Mouse (Mus musculus): ENCODE measurements around the gene Fam129b.

The Fam129b gene

DNA sequence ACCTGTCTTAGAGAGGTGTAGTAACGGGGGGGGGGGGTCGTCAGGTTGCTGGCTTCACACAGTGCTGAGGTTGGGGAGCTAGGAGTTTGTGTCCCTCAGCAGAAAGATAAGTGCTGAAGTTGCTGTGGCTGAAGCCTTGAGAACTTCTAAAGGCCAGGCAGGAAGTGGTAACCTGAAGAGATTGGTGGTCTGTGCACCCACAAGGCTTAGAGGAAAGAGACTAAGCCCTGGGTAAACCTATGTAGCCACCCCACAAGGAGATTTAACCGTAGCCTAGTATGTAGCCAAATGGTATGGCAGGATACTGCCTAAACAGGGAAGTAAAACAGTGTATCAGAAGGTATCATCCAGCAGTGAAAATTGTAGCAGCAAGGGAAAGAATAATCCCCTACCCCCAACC lies 14.4 kb downstream of the Fam129b start:
- no peak for DNase-seq (ENCODE audit: extremely low read depth, low read depth, low spot score)

DNA sequence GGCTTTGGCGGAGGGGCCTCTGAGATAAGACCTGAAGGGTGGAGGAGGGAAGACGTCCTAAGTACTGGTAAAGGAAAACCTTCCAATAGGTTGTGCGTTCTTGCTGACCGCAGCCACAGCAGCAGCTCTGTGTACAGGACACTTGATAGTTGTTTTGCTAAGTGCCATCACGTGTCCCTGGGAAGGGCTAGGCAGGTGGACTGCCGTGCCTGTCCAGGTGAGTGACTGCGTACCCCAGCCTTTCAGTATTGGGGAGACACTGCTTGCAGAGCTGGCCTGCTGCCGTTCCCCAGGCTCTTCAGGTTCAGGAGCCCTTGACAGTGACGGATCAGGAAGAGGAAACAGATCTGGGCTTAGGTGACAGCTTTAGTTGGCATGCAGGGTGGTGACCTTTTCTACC lies 15.4 kb downstream of the Fam129b start:
- DNase-seq (ENCODE audit: extremely low read depth, low read depth, low spot score), result no peak

DNA sequence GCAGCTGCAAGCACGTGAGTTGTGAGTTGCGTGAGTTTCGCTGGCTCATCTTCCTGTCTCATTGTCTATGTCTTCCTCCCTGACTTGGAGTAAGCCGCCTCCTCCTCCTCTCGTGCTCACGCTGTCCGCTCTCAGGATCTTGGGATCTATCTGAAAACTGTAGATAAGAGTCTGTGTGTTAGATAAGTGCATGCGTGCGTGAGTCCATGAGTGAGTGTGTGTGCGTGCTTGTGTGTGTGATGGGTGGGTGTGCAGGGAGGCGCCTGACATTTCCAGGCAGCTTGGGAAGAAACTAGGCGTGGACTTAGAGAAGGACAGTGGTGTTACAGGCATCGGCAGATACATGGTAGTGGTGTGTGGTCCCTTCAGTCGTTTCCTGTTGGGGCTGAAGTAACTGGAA lies 16.6 kb downstream of the Fam129b start:
- no peak for DNase-seq (ENCODE audit: extremely low read depth, low read depth, low spot score)

DNA sequence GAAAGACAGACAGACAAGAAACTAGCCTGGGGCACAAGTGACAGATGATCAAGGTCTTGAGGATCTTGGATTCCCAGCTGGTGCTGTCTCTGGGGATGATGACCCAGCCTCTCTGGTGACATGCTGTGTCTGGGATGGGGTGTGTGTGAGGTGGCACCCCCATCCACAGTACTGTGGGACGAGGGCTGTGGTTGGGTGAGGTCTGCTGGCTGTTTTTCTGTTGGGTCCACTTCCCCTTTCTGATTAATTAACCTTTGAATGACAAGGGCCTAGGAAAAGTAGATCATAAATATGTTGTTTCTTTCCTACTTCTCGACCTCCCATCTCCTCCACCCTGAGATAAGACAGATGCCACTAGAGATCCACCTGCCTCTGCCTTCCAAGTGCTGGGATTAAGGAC lies 18.2 kb downstream of the Fam129b start:
- DNase-seq (ENCODE audit: extremely low read depth, low read depth, low spot score), result no peak

DNA sequence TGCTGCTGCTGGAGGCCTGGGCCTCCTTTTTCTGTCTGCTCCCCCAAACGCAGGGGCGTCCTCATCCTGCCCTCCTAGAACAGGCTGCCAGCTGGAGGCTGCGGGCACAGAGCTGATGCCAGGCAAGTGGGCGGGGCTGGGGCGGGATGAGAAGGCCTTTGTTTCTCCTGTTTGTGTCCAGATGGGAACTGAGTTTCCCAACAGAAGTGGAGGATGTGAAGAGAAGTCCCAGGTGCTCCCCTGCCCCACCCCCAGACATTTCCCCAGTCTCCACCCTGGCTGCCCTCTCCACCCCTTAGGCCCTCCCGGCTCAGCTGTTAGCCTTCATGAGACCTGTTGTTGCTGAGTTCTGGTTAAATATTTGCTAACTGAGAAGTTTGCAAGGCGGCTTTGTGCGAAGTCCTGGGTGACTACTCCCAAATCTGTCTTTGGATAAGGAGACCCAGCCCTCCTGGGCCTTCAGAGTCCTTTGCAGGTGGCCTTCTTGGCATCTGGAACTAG lies 19.7 kb downstream of the Fam129b start:
- no peak for DNase-seq (ENCODE audit: extremely low read depth, low read depth, low spot score)

DNA sequence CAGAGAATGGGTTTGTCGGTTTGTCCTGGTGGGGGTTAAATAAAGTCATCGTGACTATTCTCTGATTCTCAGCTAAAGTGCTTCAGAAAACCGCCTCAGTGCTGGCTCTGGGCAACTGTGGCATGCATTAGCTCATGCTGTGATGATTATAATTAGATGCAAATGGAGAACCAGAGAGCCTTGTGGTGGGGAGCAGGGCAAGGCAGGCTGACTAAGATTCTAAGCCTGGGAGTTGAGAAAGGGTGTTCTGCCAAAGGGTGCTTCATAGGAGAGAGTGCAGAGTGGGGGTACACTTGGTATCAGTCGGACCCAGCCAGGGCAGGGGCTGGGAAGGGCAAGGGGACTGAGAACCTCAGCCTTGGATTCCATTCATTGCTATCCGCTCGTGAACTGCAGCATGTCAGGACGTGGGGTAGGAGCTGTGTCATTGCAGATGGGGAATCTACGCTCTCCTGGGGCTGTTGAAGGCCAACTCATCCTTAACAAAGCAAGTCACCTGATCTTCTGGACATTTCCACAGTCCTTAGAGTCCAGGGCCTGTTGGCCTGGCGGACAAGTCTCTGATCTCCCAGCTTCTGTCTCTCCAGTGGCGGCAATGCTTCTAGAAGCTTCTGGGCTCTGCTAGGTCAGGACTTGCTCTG lies 20.7 kb downstream of the Fam129b start:
- no peak for DNase-seq (ENCODE audit: extremely low read depth, low read depth, low spot score)

DNA sequence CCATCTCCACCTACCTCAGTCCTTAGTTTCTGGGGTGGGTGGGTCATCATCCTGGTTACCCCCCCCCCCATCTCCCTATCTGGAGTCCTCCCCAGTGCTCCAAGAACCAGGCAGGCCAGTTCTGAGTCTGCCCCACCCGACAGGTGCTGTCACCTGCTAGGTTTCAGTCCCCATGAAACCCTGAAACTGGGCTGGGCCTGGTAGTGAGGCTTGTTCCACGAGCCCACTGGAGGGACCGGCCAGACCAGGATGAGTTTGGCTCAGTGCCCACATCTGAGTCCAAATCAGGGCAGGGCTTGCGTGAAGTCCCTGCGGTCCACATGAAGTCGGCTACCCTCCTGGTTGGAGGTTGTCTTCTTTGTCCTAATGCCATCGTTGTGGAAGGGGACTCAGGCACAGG lies 23.1 kb downstream of the Fam129b start:
- DNase-seq (ENCODE audit: extremely low read depth, low read depth, low spot score), result no peak

DNA sequence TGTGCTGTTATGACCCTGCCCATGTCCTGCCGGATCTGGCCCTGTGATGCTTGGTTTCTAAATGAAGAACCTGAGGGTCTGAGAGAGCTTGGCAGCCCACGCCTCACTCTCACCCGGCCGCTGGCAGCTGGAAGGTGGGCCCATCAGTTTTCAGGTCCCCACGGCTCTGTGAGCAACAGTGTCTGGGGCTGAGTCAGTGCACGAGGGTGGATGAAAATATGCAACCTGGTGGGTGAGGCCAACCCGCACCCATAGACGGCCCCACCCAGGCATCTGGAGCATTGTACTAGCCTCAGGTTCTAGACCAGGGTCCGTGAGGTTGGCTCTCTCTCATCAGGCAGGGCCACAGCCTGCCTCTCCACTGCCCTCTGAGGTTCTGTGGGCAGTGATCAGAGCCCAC lies 26.2 kb downstream of the Fam129b start:
- DNase-seq (ENCODE audit: extremely low read depth, low read depth, low spot score), result no peak

DNA sequence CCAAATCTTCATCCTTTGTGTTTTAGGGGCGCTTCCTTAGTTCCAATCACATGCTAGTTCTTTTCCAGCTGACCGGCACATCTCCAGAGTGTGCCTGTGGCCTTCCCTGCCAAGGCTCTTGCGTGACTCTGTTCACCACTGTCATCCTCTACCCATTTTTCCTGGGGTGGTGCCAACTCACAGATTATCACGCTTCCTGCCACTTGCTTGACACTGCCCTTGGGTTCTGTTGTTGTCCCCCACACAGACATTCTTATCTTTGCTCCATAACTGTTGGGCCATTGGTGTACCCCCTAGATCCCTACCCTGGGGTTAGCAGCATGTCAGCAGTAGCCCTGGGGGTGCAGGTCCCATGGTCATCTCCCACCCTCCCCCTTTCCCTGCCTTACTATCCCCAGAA lies 27.6 kb downstream of the Fam129b start:
- no peak for DNase-seq (ENCODE audit: extremely low read depth, low read depth, low spot score)

DNA sequence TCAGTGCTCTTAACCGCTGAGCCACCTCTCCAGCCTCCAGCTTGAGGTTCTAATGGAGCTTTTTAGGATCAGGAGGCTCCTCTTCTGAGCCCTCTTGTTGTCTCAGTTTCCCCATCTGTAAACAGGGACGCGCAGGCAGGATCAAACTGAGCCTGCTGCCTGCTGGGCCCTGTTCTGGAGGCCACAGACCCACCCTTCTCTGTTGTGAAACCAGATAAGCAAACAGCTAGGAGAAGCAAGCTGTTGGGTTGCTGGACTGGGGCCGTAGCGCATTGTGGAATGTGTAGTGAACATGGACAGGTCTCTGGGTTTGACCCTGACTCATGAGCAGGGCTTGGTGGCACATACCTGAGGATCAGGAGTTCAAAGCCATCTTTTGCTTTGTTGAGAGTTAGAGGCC lies 28.7 kb downstream of the Fam129b start:
- DNase-seq (ENCODE audit: extremely low read depth, low read depth, low spot score), result no peak

DNA sequence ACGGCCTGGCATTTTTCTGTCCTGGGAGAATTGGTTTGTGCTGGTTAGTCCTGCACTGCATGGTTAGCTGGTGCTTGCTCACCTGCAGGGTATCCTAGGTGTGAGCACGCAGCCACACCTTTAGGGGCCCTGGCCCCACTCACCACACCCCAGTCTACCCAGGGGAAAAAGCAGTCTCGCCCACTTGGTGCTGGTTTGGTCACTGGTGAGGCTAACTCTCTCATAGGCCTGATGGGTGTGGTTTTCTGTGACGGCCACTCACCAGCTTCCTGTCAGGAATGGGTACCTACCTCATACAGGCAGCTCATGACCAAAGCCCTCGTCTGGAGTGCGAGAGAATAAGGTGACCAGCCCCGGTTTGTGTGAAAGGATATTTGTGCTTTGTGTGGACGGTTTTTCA lies 29.4 kb downstream of the Fam129b start:
- DNase-seq (ENCODE audit: extremely low read depth, low read depth, low spot score), result no peak

DNA sequence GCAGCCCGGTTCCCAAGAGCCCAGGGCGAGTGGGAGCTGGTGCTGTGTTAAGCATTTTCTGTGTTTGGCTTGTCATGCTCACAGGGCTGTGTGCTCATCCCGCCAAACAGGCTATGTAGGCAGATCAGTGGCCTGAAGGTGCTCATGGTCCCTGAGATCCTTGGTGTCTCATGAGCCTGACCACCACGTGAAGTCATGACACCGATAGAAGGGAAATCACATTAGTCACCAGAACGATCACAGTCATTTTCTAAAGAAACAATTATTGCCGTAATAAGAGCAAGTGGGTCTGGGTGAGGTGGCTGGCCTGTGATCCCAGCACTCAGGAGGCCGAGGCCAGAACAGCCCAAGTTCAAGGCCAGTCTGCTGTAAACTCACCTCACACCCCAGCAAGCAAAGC lies 31.5 kb downstream of the Fam129b start:
- DNase-seq (ENCODE audit: extremely low read depth, low read depth, low spot score), result no peak

DNA sequence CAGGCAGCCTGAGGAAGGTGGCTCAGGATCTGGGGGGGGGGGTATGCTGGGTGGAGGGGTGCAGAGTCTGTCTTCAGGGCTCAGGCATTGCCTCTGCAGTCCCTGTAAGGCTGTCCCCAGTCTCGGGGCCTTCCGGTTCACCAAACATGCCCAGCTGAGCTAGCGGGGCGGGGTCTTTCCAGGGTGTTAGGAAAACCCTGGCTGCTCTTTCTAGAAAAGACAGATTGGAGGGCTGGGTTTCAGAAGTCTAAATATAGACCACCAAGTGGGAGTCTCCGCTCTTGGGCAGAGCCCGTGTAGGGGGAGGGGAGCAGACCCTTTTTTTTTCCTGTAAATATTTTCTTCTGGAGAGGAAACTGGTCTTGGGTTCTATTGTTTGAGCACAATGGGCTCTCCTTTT lies 32.4 kb downstream of the Fam129b start:
- no peak for DNase-seq (ENCODE audit: extremely low read depth, low read depth, low spot score)

DNA sequence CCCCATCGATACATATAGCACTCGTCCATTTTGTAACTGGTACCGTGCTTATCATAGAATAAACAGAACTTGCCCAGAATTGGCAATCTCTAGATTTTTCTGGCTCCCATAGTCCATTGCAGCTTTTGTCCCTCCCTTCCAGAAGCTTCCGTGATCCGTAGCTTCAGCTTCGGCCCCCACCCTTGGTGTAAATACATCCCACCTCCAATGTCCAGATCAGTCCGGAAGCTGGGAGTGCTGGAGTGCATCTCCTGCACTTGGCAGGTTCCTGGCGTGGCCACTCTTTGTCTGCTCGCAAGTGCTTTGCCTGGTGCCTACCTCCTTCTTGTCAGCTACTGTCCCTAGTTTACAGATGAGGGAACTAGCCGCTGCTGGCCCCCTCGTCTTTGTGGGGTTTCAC lies 32.9 kb downstream of the Fam129b start:
- no peak for DNase-seq (ENCODE audit: extremely low read depth, low read depth, low spot score)

DNA sequence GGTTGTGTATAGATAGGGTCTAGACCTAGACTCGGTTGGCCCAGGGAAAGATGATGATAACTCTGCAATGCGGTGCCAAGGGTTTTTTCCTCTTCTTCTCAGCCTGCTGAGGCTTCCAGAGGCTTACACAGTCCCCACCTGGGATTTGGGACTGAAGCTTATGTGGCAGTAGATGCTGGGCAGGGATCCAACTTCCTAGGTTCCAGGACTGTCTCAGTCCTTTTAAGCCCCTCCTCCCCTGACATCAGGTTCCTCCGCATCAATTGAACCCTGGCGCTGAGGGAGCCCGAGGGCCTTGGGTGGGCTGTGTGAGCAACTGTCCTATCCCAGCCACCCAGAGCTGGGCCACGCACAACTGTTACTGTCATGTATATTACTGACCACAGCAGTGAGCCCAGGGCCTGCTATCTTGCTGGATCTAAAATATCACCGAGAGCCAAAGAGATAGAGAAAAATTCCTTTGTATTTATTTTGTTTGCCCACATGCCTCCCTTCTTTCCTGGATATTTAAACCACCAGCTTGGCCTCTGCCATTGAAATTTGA lies 35.8 kb downstream of the Fam129b start:
- no peak for DNase-seq (ENCODE audit: extremely low read depth, low read depth, low spot score)

DNA sequence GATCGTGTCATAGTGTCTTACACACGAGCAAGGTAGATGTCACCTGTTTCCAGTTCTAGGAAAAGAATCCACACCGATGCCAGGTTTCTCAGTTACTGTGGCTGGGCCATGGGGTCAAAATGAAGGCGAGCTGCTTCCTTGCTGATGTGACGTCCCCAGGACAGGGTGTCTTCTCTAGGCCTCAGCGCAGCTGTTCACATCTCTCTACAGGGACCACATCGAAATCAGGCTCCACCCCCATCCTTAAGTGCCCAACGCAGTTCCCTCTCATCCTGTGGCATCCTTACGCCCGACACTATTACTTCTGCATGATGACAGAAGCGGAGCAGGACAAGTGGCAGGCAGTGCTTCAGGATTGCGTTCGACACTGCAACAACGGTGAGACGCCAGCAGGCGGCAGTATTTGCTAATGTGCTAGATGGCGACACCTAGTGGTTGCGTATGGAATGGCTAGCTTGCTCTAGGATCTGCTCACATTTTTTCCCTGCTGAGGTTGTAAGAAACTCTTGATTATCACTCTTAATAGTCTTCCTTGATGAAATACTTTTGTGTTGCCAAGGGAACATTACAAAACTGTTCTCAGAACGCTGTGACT lies 36.4 kb downstream of the Fam129b start:
- DNase-seq (ENCODE audit: extremely low read depth, low read depth, low spot score), result no peak

DNA sequence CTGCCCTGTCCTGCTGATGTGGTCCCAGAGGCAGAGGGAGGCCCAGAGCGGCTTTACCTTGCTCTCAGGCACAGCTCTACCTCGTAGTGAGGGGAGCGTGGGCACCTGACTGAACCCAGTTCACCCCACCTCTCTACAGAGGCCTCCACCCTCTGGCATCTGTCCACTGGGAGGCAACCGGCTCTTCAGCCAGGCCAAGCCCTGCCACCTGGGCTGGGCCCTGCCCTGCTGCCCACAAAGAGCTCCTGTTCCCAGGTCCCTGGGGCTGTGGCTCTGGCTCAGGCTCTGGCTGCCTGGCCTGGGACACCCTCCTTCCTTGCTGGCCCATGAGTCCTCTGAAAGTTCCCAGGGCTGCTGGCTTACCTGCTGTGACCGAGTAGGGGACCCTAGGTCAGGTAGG lies 38.4 kb downstream of the Fam129b start:
- DNase-seq (ENCODE audit: extremely low read depth, low read depth, low spot score), result no peak

DNA sequence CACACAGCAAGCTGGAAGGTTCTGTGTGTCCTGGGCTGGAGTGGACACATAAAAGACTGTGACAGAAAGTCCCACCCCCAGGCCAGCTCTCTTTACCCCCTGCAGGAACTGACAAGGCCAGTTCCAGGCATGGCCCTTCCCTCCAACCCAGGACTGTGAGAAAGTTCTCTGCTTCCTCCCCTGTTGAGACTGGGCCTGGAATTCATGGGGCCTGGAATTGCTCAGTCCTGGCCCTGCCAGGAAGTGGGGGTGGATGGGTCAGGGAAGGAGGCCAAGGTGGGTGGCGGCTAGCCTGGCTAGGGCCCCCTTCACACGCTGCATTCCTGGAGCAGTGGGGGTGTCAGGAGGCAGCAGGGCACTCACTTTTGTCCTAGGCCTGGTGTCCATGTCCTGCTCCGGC lies 39.0 kb downstream of the Fam129b start:
- no peak for DNase-seq (ENCODE audit: extremely low read depth, low read depth, low spot score)

DNA sequence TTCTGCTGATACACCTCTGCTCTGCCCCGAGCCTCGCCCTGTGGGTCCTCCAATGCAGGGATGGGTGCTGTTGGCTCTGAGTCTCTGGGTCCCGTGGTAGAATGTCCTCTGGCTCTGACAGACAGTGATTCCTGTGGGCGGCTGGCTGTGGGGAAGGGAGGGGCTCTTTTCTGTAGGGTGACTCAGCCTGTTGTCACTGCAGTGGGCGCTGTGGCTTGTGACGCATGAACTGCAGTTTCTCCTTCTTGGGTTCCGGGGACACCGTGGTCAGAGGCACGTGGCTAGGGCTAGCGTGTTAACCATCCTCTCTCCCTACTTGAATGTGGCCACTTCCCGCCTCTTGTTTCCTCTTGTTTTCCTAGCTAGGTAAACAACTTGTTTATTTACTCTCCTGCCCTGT lies 41.6 kb downstream of the Fam129b start:
- DNase-seq (ENCODE audit: extremely low read depth, low read depth, low spot score), result no peak

DNA sequence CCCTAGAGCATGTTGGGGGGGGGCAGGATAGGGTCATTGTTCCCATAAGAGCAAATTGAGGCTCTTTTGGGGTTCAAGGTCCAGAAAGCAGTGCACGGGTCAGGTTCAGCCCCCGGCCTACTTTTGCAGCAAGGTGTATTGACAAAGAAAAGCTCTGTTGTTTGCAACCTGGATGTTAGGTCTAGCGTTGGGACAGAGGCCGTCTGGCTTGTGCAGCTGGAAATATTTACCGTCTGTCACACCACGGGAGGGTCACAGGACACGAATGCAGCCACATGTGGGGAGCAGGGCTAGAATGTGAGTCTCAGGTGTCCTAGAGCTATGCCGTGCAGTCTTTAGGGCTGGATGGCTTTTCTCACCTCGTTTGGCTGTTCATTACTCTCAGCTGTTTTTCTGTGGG lies 42.5 kb downstream of the Fam129b start:
- DNase-seq (ENCODE audit: extremely low read depth, low read depth, low spot score), result no peak

DNA sequence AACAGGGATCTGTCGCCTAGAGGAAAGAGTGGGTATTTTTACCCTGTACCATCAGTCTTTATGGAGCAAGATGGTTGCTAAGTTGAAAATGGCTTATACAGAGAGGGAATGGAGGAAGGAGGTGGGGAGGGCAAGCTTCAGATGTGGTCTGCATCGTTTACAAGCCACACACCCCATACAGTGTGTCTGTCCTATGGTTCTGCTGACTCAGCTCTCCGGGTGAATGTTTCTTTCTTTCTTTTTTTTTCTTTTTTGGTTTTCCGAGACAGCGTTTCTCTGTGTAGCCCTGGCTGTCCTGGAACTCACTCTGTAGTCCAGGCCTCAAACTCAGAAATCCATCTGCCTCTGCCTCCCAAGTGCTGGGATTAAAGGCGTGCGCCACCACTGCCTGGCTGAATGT lies 45.3 kb downstream of the Fam129b start:
- DNase-seq (ENCODE audit: extremely low read depth, low read depth, low spot score), result no peak

DNA sequence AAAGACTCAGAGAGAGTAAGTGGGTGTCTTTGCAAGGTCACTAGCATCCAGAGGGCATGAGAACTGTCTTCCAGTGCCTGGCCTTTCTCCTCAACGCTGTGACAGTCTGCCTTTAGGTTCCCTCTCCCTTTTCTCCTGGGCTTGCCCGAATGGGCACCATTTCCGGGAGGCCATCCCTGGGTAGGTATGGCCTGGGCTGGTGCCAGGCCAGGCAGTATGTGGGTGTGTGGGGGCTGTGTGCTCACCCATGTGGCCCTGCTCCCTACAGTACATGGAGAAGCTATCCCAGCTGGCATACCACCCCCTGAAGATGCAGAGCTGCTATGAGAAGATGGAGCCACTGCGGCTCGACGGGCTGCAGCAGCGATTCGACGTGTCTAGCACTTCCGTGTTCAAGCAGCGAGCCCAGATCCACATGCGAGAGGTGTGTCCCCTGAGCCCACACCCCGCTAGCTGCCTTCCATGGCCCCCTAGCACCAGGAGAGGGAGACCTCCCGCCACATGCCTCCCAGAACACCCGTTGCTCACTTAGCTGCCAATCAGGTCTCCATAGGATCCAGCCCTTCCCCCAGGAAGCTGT lies 46.0 kb downstream of the Fam129b start:
- no peak for DNase-seq (ENCODE audit: extremely low read depth, low read depth, low spot score)
